Mouse (Mus musculus) liver, postnatal 0 days (tissue): ENCODE measurements around the gene Eya4.

Experiments
- CTCF ChIP-seq: sonication (generic); IDR thresholded peaks from 2 replicates; pipeline ENCODE4 v1.5.1; 2016; ENCODE audit warnings: antibody characterized with exemption, low read depth
- EP300 ChIP-seq: IDR thresholded peaks from 2 replicates; pipeline ENCODE4 v1.6.1; 2016; ENCODE audit warnings: antibody characterized with exemption, low read depth, mild to moderate bottlenecking

- TF ChIP-seq CTCF, result no peak
- no peak for TF ChIP-seq EP300
Measured at GRCm38 (mm10) chr10:23176666-23177346, 173.8 kb downstream of the Eya4 start.
